Mouse (Mus musculus) CH12.LX (cell line): ENCODE results near the gene Pde1b. TPM values are rescaled to one million over a fixed set of nuclear protein-coding genes. Genes with fewer than 3 reads are reported as not detected.

Experiments used
- DNase-seq: peaks from one replicate; pipeline ENCODE4 v3.0.0-alpha.2; 2013; ENCODE audit errors: extremely low read depth
- H3K27ac ChIP-seq: 2 replicates; pipeline ENCODE4 v1.5.1; 2012; ENCODE audit warnings: low read depth, mild to moderate bottlenecking, control low read depth, moderate library complexity; ENCODE audit not compliant: insufficient read depth
- H3K27me3 ChIP-seq: replicated peaks from 2 replicates; pipeline ENCODE3; 2012; ENCODE audit warnings: inconsistent platforms
- H3K36me3 ChIP-seq, 2 experiments: replicated peaks in 1 of 2; 2 replicates each; pipeline versions ENCODE3 to v1.6.1; 2012; ENCODE audit warnings: inconsistent platforms in 1 of 2, low read length in 1 of 2, mild to moderate bottlenecking in 1 of 2, mixed read lengths in 1 of 2, moderate library complexity in 1 of 2; ENCODE audit not compliant: control insufficient read depth in 1 of 2, insufficient read depth in 1 of 2
- H3K4me1 ChIP-seq, 2 experiments: 2 replicates each; pipeline ENCODE4 v1.6.1; 2012; ENCODE audit warnings: inconsistent platforms in 1 of 2, moderate library complexity in 1 of 2; ENCODE audit not compliant: insufficient read depth in 2 of 2, control insufficient read depth in 1 of 2
- H3K4me2 ChIP-seq: 2 replicates; pipeline ENCODE4 v1.6.1; 2012; ENCODE audit warnings: low read depth, mild to moderate bottlenecking, control low read depth; ENCODE audit not compliant: poor library complexity, insufficient read depth, severe bottlenecking
- H3K4me3 ChIP-seq, 3 experiments: fragments of 150-350 bp in 1 of 3; sonication (generic) in 1 of 3; replicated peaks in 1 of 3; 2 replicates each; pipeline versions ENCODE3 to v1.5.1; 2011 to 2012; ENCODE audit warnings: low read depth in 2 of 3, low read length in 2 of 3, mild to moderate bottlenecking in 2 of 3, moderate library complexity in 2 of 3, control low read depth in 1 of 3, improper control_type of control experiment in 1 of 3, inconsistent platforms in 1 of 3, mixed read lengths in 1 of 3; ENCODE audit not compliant: poor library complexity in 1 of 3
- H3K79me2 ChIP-seq: replicated peaks from 2 replicates; pipeline ENCODE4 v1.6.1; 2012; ENCODE audit warnings: mild to moderate bottlenecking, moderate library complexity; ENCODE audit not compliant: control insufficient read depth, poor library complexity, insufficient read depth, severe bottlenecking; ENCODE audit errors: extremely low read depth
- H3K9ac ChIP-seq: 2 replicates; pipeline ENCODE4 v1.6.1; 2012; ENCODE audit warnings: low read depth, mild to moderate bottlenecking, control low read depth, moderate library complexity; ENCODE audit not compliant: insufficient read depth
- H3K9me3 ChIP-seq: replicated peaks from 2 replicates; pipeline ENCODE3; 2012; ENCODE audit warnings: low read length, inconsistent platforms, mixed read lengths
- CHD1 ChIP-seq: IDR thresholded peaks from 2 replicates; pipeline ENCODE4 v1.6.1; 2012; ENCODE audit warnings: low read depth, low read length, improper control_type of control experiment, inconsistent platforms
- CTCF ChIP-seq, 2 experiments: IDR thresholded peaks in 1 of 2; conservative IDR thresholded peaks in 1 of 2; 2 replicates each; pipeline ENCODE4 v1.5.1; 2011 to 2012; ENCODE audit warnings: low read depth in 2 of 2, low read length in 2 of 2, improper control_type of control experiment in 1 of 2, inconsistent platforms in 1 of 2, mild to moderate bottlenecking in 1 of 2, moderate library complexity in 1 of 2
- E2F4 ChIP-seq: IDR thresholded peaks from 2 replicates; pipeline ENCODE4 v1.6.1; 2011; ENCODE audit warnings: low read depth, low read length, improper control_type of control experiment; ENCODE audit not compliant: insufficient replicate concordance
- EP300 ChIP-seq: IDR thresholded peaks from 2 replicates; pipeline ENCODE4 v1.6.1; 2011; ENCODE audit warnings: low read length, improper control_type of control experiment
- ETS1 ChIP-seq: conservative IDR thresholded peaks from 2 replicates; pipeline ENCODE4 v1.6.1; 2012; ENCODE audit warnings: low read depth, mild to moderate bottlenecking, inconsistent platforms, low read length, improper control_type of control experiment, moderate library complexity
- HCFC1 ChIP-seq: IDR thresholded peaks from 2 replicates; pipeline ENCODE4 v1.6.1; 2012; ENCODE audit warnings: low read depth, mild to moderate bottlenecking, inconsistent platforms, low read length, improper control_type of control experiment
- IRF4 ChIP-seq: IDR thresholded peaks from 2 replicates; pipeline ENCODE4 v1.6.1; 2014; ENCODE audit warnings: low read depth, mild to moderate bottlenecking, inconsistent platforms, low read length, improper control_type of control experiment
- JUND ChIP-seq: conservative IDR thresholded peaks from 2 replicates; pipeline ENCODE4 v1.6.1; 2011; ENCODE audit warnings: low read depth, low read length, improper control_type of control experiment
- KAT2A ChIP-seq: IDR thresholded peaks from 2 replicates; pipeline ENCODE4 v1.6.1; 2012; ENCODE audit warnings: low read length, improper control_type of control experiment, inconsistent platforms; ENCODE audit not compliant: insufficient replicate concordance
- MAFK ChIP-seq: IDR thresholded peaks from 2 replicates; pipeline ENCODE4 v1.6.1; 2011; ENCODE audit warnings: low read length, improper control_type of control experiment; ENCODE audit not compliant: insufficient replicate concordance
- MAZ ChIP-seq: IDR thresholded peaks from 2 replicates; pipeline ENCODE4 v1.6.1; 2012; ENCODE audit warnings: low read depth, mild to moderate bottlenecking, inconsistent platforms, low read length, improper control_type of control experiment, moderate library complexity
- MEF2A ChIP-seq: IDR thresholded peaks from 2 replicates; pipeline ENCODE4 v1.6.1; 2014; ENCODE audit warnings: low read depth, mild to moderate bottlenecking, inconsistent platforms, low read length, improper control_type of control experiment, borderline replicate concordance
- PAX5 ChIP-seq: IDR thresholded peaks from 2 replicates; pipeline ENCODE4 v1.6.1; 2012; ENCODE audit warnings: low read length, inconsistent platforms, mixed read lengths
- POLR2A ChIP-seq: IDR thresholded peaks from 2 replicates; pipeline ENCODE4 v1.6.1; 2011; ENCODE audit warnings: low read depth, mild to moderate bottlenecking, improper control_type of control experiment, low read length
- POLR2AphosphoS2 ChIP-seq: IDR thresholded peaks from 2 replicates; pipeline ENCODE4 v1.6.1; 2011; ENCODE audit warnings: low read depth, low read length, improper control_type of control experiment
- TBP ChIP-seq: conservative IDR thresholded peaks from 2 replicates; pipeline ENCODE4 v1.6.1; 2011; ENCODE audit warnings: low read depth, low read length, improper control_type of control experiment
- TCF12 ChIP-seq: IDR thresholded peaks from 2 replicates; pipeline ENCODE4 v1.6.1; 2014; ENCODE audit warnings: low read depth, mild to moderate bottlenecking, inconsistent platforms, low read length, improper control_type of control experiment
- USF1 ChIP-seq: IDR thresholded peaks from 2 replicates; pipeline ENCODE4 v1.6.1; 2014; ENCODE audit warnings: low read depth, mild to moderate bottlenecking, inconsistent platforms, low read length, improper control_type of control experiment
- USF2 ChIP-seq: conservative IDR thresholded peaks from 2 replicates; pipeline ENCODE4 v1.6.1; 2011; ENCODE audit warnings: low read depth, low read length, improper control_type of control experiment
- ZMIZ1 ChIP-seq: IDR thresholded peaks from 2 replicates; pipeline ENCODE4 v1.6.1; 2012; ENCODE audit warnings: low read depth, mild to moderate bottlenecking, inconsistent platforms, low read length, improper control_type of control experiment
- ZNF384 ChIP-seq: IDR thresholded peaks from 2 replicates; pipeline ENCODE4 v1.6.1; 2012; ENCODE audit warnings: low read depth, low read length, improper control_type of control experiment, inconsistent platforms
- dilution Hi-C: fragments of 300-500 bp; cut with MboI; formaldehyde crosslinking; loops from 2 replicates; pipeline ENCODE4 v1.14.3; 2020; ENCODE audit warnings: low sequenced_read_pairs; ENCODE audit not compliant: extremely low pct_unique_long_range_greater_than_20kb, extremely low pct_ligation_motif_present
- in situ Hi-C: fragments of 300-500 bp; cut with MboI; formaldehyde crosslinking; loops from 3 replicates; pipeline ENCODE4 v1.14.3; 2019; ENCODE audit warnings: low sequenced_read_pairs, low pct_ligation_motif_present, low pct_unique_long_range_greater_than_20kb, mixed read lengths
- polyA plus RNA-seq: library from polyadenylated mRNA; unstranded; fragments of >175 nt; gene quantifications from 2 replicates; pipeline ENCODE4 v1.2.1, GENCODE M21; 2012; ENCODE audit warnings: low read depth; ENCODE audit not compliant: insufficient read length
- total RNA-seq, 2 experiments: library from RNA; depleted of rRNA; stranded (reverse); fragments of 300-350 nt in 1 of 2; fragments of >200 nt in 1 of 2; gene quantifications; 2 replicates each; pipeline ENCODE4 v1.2.3; 2012 to 2014

Pde1b gene
- total and polyA plus RNA-seq, 3 experiments, result 14.2 to 36.7 (median 15.0) TPM

DNA sequence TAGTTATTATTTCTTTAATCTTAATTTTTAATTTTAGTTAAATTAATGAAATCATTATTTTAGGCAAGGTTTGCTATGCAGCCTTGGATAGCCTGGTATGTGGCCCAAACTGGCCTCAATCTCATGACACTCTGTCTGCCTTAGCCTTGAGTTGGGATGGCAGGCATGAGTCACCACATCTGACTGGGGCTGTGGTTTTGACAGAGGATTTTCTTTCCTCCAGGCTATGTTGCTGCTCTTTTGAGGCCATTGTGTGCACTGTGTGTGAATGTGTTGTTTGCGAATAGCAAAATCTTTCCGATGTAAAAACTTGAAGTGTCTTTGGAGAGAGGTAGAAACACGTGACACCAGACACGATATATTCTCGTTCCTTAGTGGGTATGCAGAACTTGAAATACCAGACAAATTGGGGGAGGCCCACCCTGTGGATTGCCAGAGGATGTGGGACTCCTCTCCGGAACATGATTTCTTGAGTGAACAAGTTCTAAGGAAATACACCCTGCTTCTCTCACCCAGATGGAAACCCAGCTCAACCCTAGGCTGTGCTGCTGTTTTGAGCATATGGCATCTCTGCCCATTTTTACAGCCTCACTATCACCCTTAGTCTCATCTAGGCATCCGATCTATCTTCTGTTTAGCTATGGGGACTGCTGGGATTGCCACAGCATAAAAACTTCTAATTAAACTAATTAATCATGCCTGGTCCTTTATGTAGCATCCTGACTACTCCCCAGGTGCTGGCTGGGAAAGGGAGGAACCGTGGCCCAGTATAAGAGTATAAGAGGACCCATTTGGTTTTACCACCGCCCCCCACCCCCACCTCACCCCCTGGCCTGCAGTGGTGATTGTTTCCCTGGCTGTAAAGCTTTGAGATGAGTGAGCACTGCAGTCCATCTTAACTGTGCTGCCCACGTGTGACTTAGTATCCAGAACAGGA lies 6.4 kb upstream of the Pde1b start:
- no peak overlapping the region for H3K27ac ChIP-seq
- no peaks in the 10 kb centered on the region for H3K79me2 ChIP-seq
- H3K9ac ChIP-seq, result no peak overlapping the region
- no peak overlapping the region for H3K4me2 ChIP-seq
- no peak for TF ChIP-seq ZMIZ1
- no peak for TF ChIP-seq TBP
- no peak for TF ChIP-seq EP300
- TF ChIP-seq, all 38 proteins: peak for 0
- Histone ChIP-seq H3K27me3 (no peaks in the 10 kb centered on the region), H3K9me3 (no peaks in the 10 kb centered on the region), H3K36me3 (peaks cover 68 to 98% of the 10 kb centered on the region in 2 experiments), H3K4me1 (peaks cover 0 to 12% of the 10 kb centered on the region in 2 experiments; a peak in 2 of 4 replicates), H3K4me3 (no peak overlapping the region)
- dilution Hi-C loops, result no loop called here
- no peak for DNase-seq
- in situ Hi-C loops, result no loop called here

DNA sequence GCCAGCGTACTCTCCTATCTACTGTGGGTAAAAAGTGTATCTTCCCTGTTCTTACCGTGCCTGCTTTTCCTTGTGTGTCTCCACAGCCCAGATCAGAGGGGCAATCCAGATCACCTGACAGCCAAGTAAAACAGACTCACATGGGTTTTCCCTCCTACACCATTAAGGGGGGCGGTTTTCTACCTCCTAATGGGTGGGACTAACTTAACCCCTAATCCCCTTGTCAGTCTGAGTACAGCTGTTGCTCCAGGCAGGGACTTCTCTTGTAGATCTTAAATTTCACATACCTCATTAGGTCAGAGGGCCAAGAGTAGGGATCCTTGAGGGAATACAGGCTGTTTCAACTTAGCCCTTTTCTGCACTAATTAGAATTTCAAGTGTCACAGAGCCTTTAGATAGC lies 4.7 kb upstream of the Pde1b start:
- Histone ChIP-seq H3K4me1 (peaks cover 0 to 12% of the 10 kb centered on the region in 2 experiments; a peak in 2 of 4 replicates), H3K9me3 (no peaks in the 10 kb centered on the region), H3K79me2 (no peaks in the 10 kb centered on the region), H3K27me3 (no peaks in the 10 kb centered on the region), H3K4me3 (no peak overlapping the region), H3K4me2 (no peak overlapping the region), H3K36me3 (peaks cover 61 to 97% of the 10 kb centered on the region in 2 experiments), H3K9ac (no peak overlapping the region), H3K27ac (no peak overlapping the region)
- in situ Hi-C loops (no loop called here), dilution Hi-C loops (no loop called here)
- no peak for TF ChIP-seq ZNF384
- no peak for TF ChIP-seq KAT2A
- no peak for TF ChIP-seq CHD1
- no peak for TF ChIP-seq TBP
- no peak for TF ChIP-seq MEF2A
- no peak for TF ChIP-seq POLR2A
- no peak for TF ChIP-seq USF2
- no peak for TF ChIP-seq MAZ
- TF ChIP-seq IRF4, result no peak
- TF ChIP-seq USF1, result no peak
- TF ChIP-seq POLR2AphosphoS2, result no peak
- TF ChIP-seq PAX5, result no peak
- TF ChIP-seq E2F4, result no peak
- no peak for TF ChIP-seq TCF12
- no peak for TF ChIP-seq ETS1
- no peak for TF ChIP-seq EP300
- TF ChIP-seq MAFK, result no peak
- no peak for TF ChIP-seq JUND
- TF ChIP-seq HCFC1, result no peak
- no peak for TF ChIP-seq CTCF (conservative IDR thresholded peaks at IDR 0.05 in 1 of 2, IDR thresholded peaks at IDR 0.05 in 1 of 2; ENCODE audit: low read depth in 2 of 2, low read length in 2 of 2)
- DNase-seq, result no peak
